In genomic region chr13:50965678-50966077, GRCm38 (mm10) we compare ENCODE assay signal across 24 mouse cellular contexts.
DNase-seq lines count a peak whose midpoint lies in the region; ATAC-seq and TF ChIP-seq lines count a peak whose summit lies in the region.
"Had no signal": no experiment of that assay in that cellular context is flagged by ENCODE, and none has a peak within 500 bp of the region (broad histone marks: within the 10 kb centered on the region; RNA-seq: fewer than 3 reads in every experiment).

No protein-coding gene starts in this region.

- no peaks in the 10 kb centered on the region for H3K36me3 ChIP-seq in liver, postnatal 0 days (replicated peaks; ENCODE audit: insufficient read depth, low read length)
- no peaks in the 10 kb centered on the region for H3K36me3 ChIP-seq in limb, embryonic 10.5 days
- H3K36me3 ChIP-seq: embryonic facial prominence, embryonic 10.5 days; G1E; heart, embryonic 10.5 days; hindbrain, embryonic 12.5 days had no signal

- H3K4me1 ChIP-seq in liver, postnatal 0 days (ENCODE audit: insufficient read depth), result no peaks in the 10 kb centered on the region
- peaks cover 13% of the 10 kb centered on the region for H3K4me1 ChIP-seq in limb, embryonic 10.5 days
- H3K4me1 ChIP-seq: forebrain, embryonic 13.5 days; heart, embryonic 10.5 days; hindbrain, embryonic 12.5 days had no signal

- no peak for TF ChIP-seq EP300 in liver, postnatal 0 days (IDR thresholded peaks at IDR 0.05; ENCODE audit: low read depth)

- 57% methylated on average over 4 of the region's 4 CpGs for WGBS in liver, postnatal 0 days (ENCODE audit: insufficient replicate concordance)
- WGBS in limb, embryonic 10.5 days, result 74% methylated on average over 4 of the region's 4 CpGs

- peak; percentile 21; the same call in 1 of the 2 replicates for TF ChIP-seq CTCF in liver, postnatal 0 days (IDR thresholded peaks at IDR 0.05; ENCODE audit: low read depth)

- peak; percentile 3 for DNase-seq in CD4-positive, CD25-positive, alpha-beta regulatory T cell, adult 2 months (ENCODE audit: low read depth, low spot score)
- DNase-seq in liver, postnatal 0 days, result no peak
- DNase-seq in liver (no peak), ES-CJ7 (ENCODE audit: low read depth, low spot score) (peak; percentile 74)
- DNase-seq in limb, embryonic 10.5 days (ENCODE audit: low spot score), result no peak
- DNase-seq in frontal cortex, postnatal 36 days (ENCODE audit: low spot score in 2 of 2), result no peak
- DNase-seq in frontal cortex, adult 2 months (ENCODE audit: extremely low spot score in 1 of 2, low spot score in 1 of 2), result no peak
- DNase-seq: adrenal gland, postnatal 14 days; cerebellum, adult 11-12 months; cerebellum, postnatal 10 days; gastrocnemius, adult 2 months; gastrocnemius, postnatal 25 days; heart, postnatal 10 days; heart, postnatal 4 days; kidney, adult 18-20 months had no signal

- no peak overlapping the region for H3K4me2 ChIP-seq in liver, postnatal 0 days (ENCODE audit: low read depth, low read length)
- H3K4me2 ChIP-seq: forebrain, embryonic 13.5 days; hindbrain, embryonic 12.5 days had no signal

- H3K9ac ChIP-seq in liver, postnatal 0 days (replicated peaks), result no peak overlapping the region
- H3K9ac ChIP-seq: forebrain, embryonic 13.5 days; hindbrain, embryonic 12.5 days had no signal

- H3K27me3 ChIP-seq in liver, postnatal 0 days (ENCODE audit: insufficient read depth, low read length), result no peaks in the 10 kb centered on the region
- H3K27me3 ChIP-seq in limb, embryonic 10.5 days (ENCODE audit: low read depth, poor library complexity, severe bottlenecking), result no peaks in the 10 kb centered on the region
- H3K27me3 ChIP-seq: forebrain, embryonic 13.5 days; hindbrain, embryonic 12.5 days had no signal

- H3K4me3 ChIP-seq in liver, postnatal 0 days (ENCODE audit: low read depth, low read length), result no peak overlapping the region
- H3K4me3 ChIP-seq in limb, embryonic 10.5 days, result no peak overlapping the region
- H3K4me3 ChIP-seq: embryonic facial prominence, embryonic 10.5 days; forebrain, embryonic 13.5 days; gastrocnemius, adult 2 months; heart, embryonic 10.5 days; hindbrain, embryonic 12.5 days had no signal

- H3K9me3 ChIP-seq in liver, postnatal 0 days (ENCODE audit: low read length), result no peaks in the 10 kb centered on the region
- H3K9me3 ChIP-seq in limb, embryonic 10.5 days (replicated peaks), result no peaks in the 10 kb centered on the region
- H3K9me3 ChIP-seq: embryonic facial prominence, embryonic 10.5 days; G1E; heart, embryonic 10.5 days; hindbrain, embryonic 12.5 days had no signal

- no peak for ATAC-seq in CD4-positive, CD25-positive, alpha-beta regulatory T cell, adult 4 months
- ATAC-seq in liver, postnatal 0 days, result no peak
- ATAC-seq: activated CD4-positive, CD25-positive, alpha-beta regulatory T cell, adult 4 months; forebrain, embryonic 13.5 days; hindbrain, embryonic 16.5 days; inflammation-experienced regulatory T-cells, adult 6 months had no signal

- no peak overlapping the region for H3K27ac ChIP-seq in liver, postnatal 0 days (ENCODE audit: low read depth)
- peak overlapping the region; percentile 36; the same call in 1 of the 2 replicates for H3K27ac ChIP-seq in limb, embryonic 10.5 days
- H3K27ac ChIP-seq: forebrain, embryonic 13.5 days; gastrocnemius, adult 2 months; heart, embryonic 10.5 days; hindbrain, embryonic 12.5 days had no signal

Comparison
In these comparisons a context has a peak if more than half of its experiments do, and no peak if none do; other contexts are left out.
1. DNase-seq: peak in CD4-positive, CD25-positive, alpha-beta regulatory T cell, adult 2 months (single experiment) and ES-CJ7 (single experiment); none in liver, postnatal 0 days (single experiment), liver (single experiment), limb, embryonic 10.5 days (single experiment), frontal cortex, postnatal 36 days (0 of 2) and frontal cortex, adult 2 months (0 of 2).